Mouse (Mus musculus): Measurements from ENCODE around the gene Nav3. TPM values are rescaled to one million over a fixed set of nuclear protein-coding genes. Genes with fewer than 3 reads are reported as not detected.

The Nav3 gene
- total and polyA plus RNA-seq, 3 experiments: not detected

DNA sequence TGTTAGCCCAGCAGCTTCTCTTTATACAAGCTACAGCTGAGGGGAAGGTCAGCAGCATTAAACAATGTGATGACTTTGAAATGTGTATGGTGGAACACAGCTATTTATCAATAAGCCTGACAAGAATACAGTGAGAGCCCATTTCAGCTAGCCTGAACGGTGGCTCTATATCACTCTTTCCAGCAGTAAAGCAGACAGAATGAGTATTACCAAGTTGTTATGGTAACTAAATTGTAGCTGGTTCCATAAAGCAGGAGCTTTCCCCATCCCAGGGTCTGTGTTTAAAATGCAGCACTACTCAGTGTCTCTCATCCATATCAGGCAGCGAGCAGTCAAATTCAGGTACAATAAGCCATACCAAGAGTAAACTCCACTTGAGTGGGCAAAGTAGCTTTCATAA, 27.0 kb downstream of the Nav3 start:
- Histone ChIP-seq H3K27ac (ENCODE audit: control insufficient read depth, low read depth, low read length) (no peak overlapping the region), H3K27me3 (ENCODE audit: control insufficient read depth in 1 of 2, insufficient read depth in 2 of 2, low read length in 2 of 2) (no peaks in the 10 kb centered on the region), H3K36me3 (ENCODE audit: control insufficient read depth in 1 of 2, insufficient read depth in 2 of 2, low read length in 2 of 2) (no peaks in the 10 kb centered on the region), H3K9me3 (replicated peaks; ENCODE audit: insufficient read depth, low read length) (no peaks in the 10 kb centered on the region), H3K9ac (ENCODE audit: control insufficient read depth, low read depth, low read length, poor library complexity, severe bottlenecking) (no peak overlapping the region), H3K79me2 (ENCODE audit: control insufficient read depth, insufficient read depth, low read length, poor library complexity) (no peaks in the 10 kb centered on the region), H3K4me1 (ENCODE audit: control insufficient read depth in 1 of 2, insufficient read depth in 2 of 2, low read length in 2 of 2) (no peaks in the 10 kb centered on the region), H3K4me3 (ENCODE audit: control insufficient read depth in 1 of 2, insufficient read depth in 1 of 2, low read depth in 2 of 2, low read length in 2 of 2) (no peak overlapping the region)
- no peak for TF ChIP-seq HCFC1 (IDR thresholded peaks at IDR 0.05; ENCODE audit: low read depth, low read length)
- DNase-seq (ENCODE audit: low read depth, low spot score): no peak

DNA sequence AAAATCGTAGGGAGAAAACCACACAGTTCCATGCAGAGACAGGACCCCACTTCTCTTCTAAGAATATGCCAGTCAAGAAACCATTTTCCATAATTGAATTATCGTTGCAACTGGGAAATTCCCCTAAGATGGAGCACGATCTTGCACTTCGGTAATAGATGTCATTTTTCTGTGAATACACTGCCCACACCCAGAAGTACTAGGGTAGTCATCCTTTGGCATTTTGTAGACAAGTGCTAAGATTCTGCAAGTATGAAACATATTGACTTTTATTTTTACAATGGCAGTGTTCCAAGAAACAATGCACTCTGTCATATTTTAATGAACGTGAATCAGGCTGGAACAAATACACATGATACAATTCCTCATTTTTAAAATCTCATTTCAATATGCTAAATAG, 34.5 kb downstream of the Nav3 start:
- no peak for DNase-seq (ENCODE audit: low read depth, low spot score)
- H3K9me3 ChIP-seq (replicated peaks; ENCODE audit: insufficient read depth, low read length): no peaks in the 10 kb centered on the region
- TF ChIP-seq TCF12 (IDR thresholded peaks at IDR 0.05; ENCODE audit: low read depth, low read length): no peak
- TF ChIP-seq SMC3 (IDR thresholded peaks at IDR 0.05; ENCODE audit: low read depth, low read length): no peak
- TF ChIP-seq ZNF384 (IDR thresholded peaks at IDR 0.05; ENCODE audit: low read depth, low read length): no peak
- no peak for TF ChIP-seq BHLHE40 (IDR thresholded peaks at IDR 0.05; ENCODE audit: borderline replicate concordance, low read depth, low read length)
- TF ChIP-seq POLR2AphosphoS2 (IDR thresholded peaks at IDR 0.05; ENCODE audit: low read length): no peak
- TF ChIP-seq ELF1 (IDR thresholded peaks at IDR 0.05; ENCODE audit: low read depth, low read length): no peak
- no peak for TF ChIP-seq RAD21 (IDR thresholded peaks at IDR 0.05; ENCODE audit: low read depth, low read length)
- no peak for TF ChIP-seq CHD1 (IDR thresholded peaks at IDR 0.05; ENCODE audit: low read depth, low read length)
- no peak for TF ChIP-seq NELFE (IDR thresholded peaks at IDR 0.05; ENCODE audit: low read depth, low read length)
- TF ChIP-seq CTCF (IDR thresholded peaks at IDR 0.05 in 2 of 3, conservative IDR thresholded peaks at IDR 0.05 in 1 of 3; ENCODE audit: control insufficient read depth in 1 of 3, insufficient read depth in 1 of 3, low read depth in 2 of 3, low read length in 3 of 3, poor library complexity in 1 of 3, severe bottlenecking in 1 of 3): no peak
- no peak for TF ChIP-seq NRF1 (IDR thresholded peaks at IDR 0.05; ENCODE audit: insufficient read depth, low read depth, low read length, poor library complexity, severe bottlenecking)
- no peak for TF ChIP-seq UBTF (IDR thresholded peaks at IDR 0.05; ENCODE audit: borderline replicate concordance, insufficient read depth, low read depth, low read length)
- TF ChIP-seq MYC (IDR thresholded peaks at IDR 0.05; ENCODE audit: low read depth, low read length): no peak
- TF ChIP-seq ZMIZ1 (IDR thresholded peaks at IDR 0.05; ENCODE audit: low read depth, low read length): no peak
- no peak for TF ChIP-seq RCOR1 (IDR thresholded peaks at IDR 0.05; ENCODE audit: low read depth, low read length)
- no peak for TF ChIP-seq TAL1 (IDR thresholded peaks at IDR 0.05; ENCODE audit: low read length)
- H3K9ac ChIP-seq (ENCODE audit: control insufficient read depth, low read depth, low read length, poor library complexity, severe bottlenecking): no peak overlapping the region
- H3K27me3 ChIP-seq (ENCODE audit: control insufficient read depth in 1 of 2, insufficient read depth in 2 of 2, low read length in 2 of 2): no peaks in the 10 kb centered on the region
- H3K4me1 ChIP-seq (ENCODE audit: control insufficient read depth in 1 of 2, insufficient read depth in 2 of 2, low read length in 2 of 2): no peaks in the 10 kb centered on the region
- H3K27ac ChIP-seq (ENCODE audit: control insufficient read depth, low read depth, low read length): no peak overlapping the region
- H3K36me3 ChIP-seq (ENCODE audit: control insufficient read depth in 1 of 2, insufficient read depth in 2 of 2, low read length in 2 of 2): no peaks in the 10 kb centered on the region
- no peaks in the 10 kb centered on the region for H3K79me2 ChIP-seq (ENCODE audit: control insufficient read depth, insufficient read depth, low read length, poor library complexity)
- H3K4me3 ChIP-seq (ENCODE audit: control insufficient read depth in 1 of 2, insufficient read depth in 1 of 2, low read depth in 2 of 2, low read length in 2 of 2): no peak overlapping the region

Data from MEL (cell line).